Mouse (Mus musculus) neural tube, embryonic 13.5 days (tissue): ENCODE results near the gene 2810459M11Rik. TPM values are rescaled to one million over a fixed set of nuclear protein-coding genes. Genes with fewer than 3 reads are reported as not detected.

Experiments used
- ATAC-seq: fragments of 200-750 bp; cut with Nextera tagmentation; 2 replicates; pipeline ENCODE4 v1.8.0; 2017; ENCODE audit warnings: low read depth, mild to moderate bottlenecking, moderate TSS enrichment, moderate library complexity
- H3K27ac ChIP-seq: fragments of 300-500 bp; sonication (generic); replicated peaks from 2 replicates; pipeline ENCODE4 v1.5.1; 2015; ENCODE audit warnings: moderate library complexity, mild to moderate bottlenecking, inconsistent platforms
- H3K27me3 ChIP-seq: fragments of 300-500 bp; sonication (generic); 2 replicates; pipeline ENCODE4 v1.6.1; 2015; ENCODE audit warnings: mild to moderate bottlenecking, inconsistent platforms
- H3K36me3 ChIP-seq: fragments of 300-500 bp; sonication (generic); 2 replicates; pipeline ENCODE4 v1.6.1; 2015; ENCODE audit warnings: mild to moderate bottlenecking, inconsistent platforms
- H3K4me1 ChIP-seq: fragments of 300-500 bp; sonication (generic); replicated peaks from 2 replicates; pipeline ENCODE4 v1.6.1; 2015; ENCODE audit warnings: inconsistent platforms
- H3K4me2 ChIP-seq: fragments of 300-500 bp; sonication (generic); 2 replicates; pipeline ENCODE4 v1.6.1; 2015; ENCODE audit warnings: inconsistent platforms, mild to moderate bottlenecking, moderate library complexity
- H3K4me3 ChIP-seq: fragments of 300-500 bp; sonication (generic); 2 replicates; pipeline ENCODE4 v1.5.1; 2015; ENCODE audit warnings: mild to moderate bottlenecking, inconsistent platforms
- H3K9ac ChIP-seq: fragments of 300-500 bp; sonication (generic); 2 replicates; pipeline ENCODE4 v1.6.1; 2015; ENCODE audit warnings: moderate library complexity, mild to moderate bottlenecking, inconsistent platforms
- H3K9me3 ChIP-seq: fragments of 300-500 bp; sonication (generic); 2 replicates; pipeline ENCODE4 v1.6.1; 2016; ENCODE audit warnings: inconsistent platforms
- WGBS: fragments of 180-500 bp; shearing (Covaris S2); methylation state at CpG from one replicate; pipeline ENCODE4 v1.1.7; 2015; 5-methylcytosine and 5-hydroxymethylcytosine counted together
- polyA plus RNA-seq: library from polyadenylated mRNA; unstranded; fragments of >200 nt; fragmentation: Nextera tagmentation; extraction: Ambion mirVana; gene quantifications from 2 replicates; pipeline ENCODE4 v1.2.1, GENCODE M21; 2015

Gene 2810459M11Rik
- polyA plus RNA-seq, 1 experiment from 2014 or later = 3.2 TPM

DNA sequence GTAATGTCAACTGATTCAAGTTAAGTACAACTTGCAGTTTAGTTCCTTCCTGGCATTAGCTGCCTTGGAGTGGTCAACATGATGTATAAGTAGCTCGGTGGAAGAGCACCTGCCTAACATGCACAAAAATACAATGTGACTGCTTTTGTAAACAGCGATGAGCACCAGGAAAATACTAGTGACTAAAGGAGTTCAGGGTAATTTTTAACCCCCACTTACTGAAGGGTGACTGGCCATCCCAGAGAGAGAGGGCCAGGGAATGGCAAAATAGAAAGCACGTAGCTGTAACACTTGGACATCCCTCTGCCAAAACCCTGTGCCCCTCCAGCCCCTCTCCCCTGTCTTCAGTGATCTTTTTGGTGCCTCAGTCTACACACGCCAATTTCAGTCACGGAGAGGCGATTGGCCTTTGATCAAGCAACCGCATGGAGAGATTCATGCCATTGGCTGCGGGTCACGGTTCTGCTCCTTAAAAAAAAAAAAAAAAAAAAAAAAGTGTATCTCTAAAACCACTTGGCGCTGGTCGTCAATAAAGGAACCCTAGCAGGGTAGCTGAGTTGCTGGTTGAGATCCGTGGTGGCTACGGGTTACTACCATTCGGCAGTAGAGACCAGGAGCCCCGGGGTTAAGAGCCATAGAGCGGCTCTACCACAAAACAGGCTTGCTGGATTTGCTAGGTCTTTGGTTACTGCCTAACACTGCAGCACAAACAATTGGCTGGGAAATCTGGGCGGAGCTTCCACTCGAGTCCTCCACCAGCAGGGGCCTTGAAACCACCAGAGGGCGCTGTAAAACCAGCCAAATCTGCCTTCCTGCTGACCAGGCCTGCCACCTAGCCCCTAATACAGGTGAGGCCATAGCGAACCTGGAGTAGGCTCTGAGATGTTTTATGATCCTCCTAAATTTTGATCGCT lies 13.4 kb downstream of the 2810459M11Rik start:
- WGBS = 10% methylated on average over 21 of the region's 21 CpGs
- H3K36me3 ChIP-seq = no peaks in the 10 kb centered on the region
- peak overlapping the region; percentile 65 for H3K27ac ChIP-seq
- H3K4me1 ChIP-seq = peaks cover 12% of the 10 kb centered on the region; the same call in 1 of the 2 replicates
- H3K9ac ChIP-seq = peak overlapping the region; percentile 62
- ATAC-seq = peak; percentile 72
- no peaks in the 10 kb centered on the region; the same call in 1 of the 2 replicates for H3K27me3 ChIP-seq
- peak overlapping the region; percentile 60 for H3K4me2 ChIP-seq
- peak overlapping the region; percentile 37 for H3K4me3 ChIP-seq
- H3K9me3 ChIP-seq = no peaks in the 10 kb centered on the region

DNA sequence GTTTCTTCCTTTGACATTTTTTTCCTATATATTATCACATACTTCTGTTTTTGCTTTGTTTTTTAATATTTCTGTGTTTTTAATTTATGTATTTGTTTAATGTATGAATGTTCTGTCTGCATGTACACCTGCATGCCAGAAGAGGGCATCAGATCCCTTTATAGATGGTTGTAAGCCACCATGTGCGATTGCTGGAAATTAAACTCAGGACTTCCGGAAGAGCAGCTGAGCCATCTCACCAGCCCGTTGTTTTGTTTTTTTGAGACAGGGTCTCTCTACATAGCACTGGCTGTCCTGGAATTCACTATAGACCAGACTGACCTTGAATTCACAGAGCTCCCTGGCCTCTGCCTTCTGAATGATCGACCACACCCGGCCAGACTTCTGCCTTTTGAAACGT lies 16.9 kb downstream of the 2810459M11Rik start:
- 0 out of 2 replicates have a peak, but pooled peaks cover 3% of the 10 kb centered on the region for H3K36me3 ChIP-seq
- H3K4me2 ChIP-seq = no peak overlapping the region
- no peak overlapping the region for H3K4me3 ChIP-seq
- no peak overlapping the region for H3K27ac ChIP-seq
- 90% methylated on average over 6 of the region's 6 CpGs for WGBS
- no peaks in the 10 kb centered on the region for H3K9me3 ChIP-seq
- ATAC-seq = no peak
- no peak overlapping the region for H3K9ac ChIP-seq
- no peaks in the 10 kb centered on the region; the same call in 1 of the 2 replicates for H3K27me3 ChIP-seq
- H3K4me1 ChIP-seq = peaks cover 20% of the 10 kb centered on the region

GRCm38 (mm10) chr1:86064271-86064991 lies 18.8 kb downstream of the 2810459M11Rik start, which contains the start of gene Psmd1:
Gene Psmd1 (plus strand): TSS chr1:86064387.
- Histone ChIP-seq H3K9me3 (no peaks in the 10 kb centered on the region), H3K4me1 (peaks cover 13% of the 10 kb centered on the region), H3K9ac (peak within 1 kb of the TSS; percentile 98), H3K36me3 (0 out of 2 replicates have a peak, but pooled peaks cover 3% of the 10 kb centered on the region), H3K4me3 (peak within 1 kb of the TSS; percentile 96), H3K4me2 (peak within 1 kb of the TSS; percentile 94), H3K27me3 (no peaks in the 10 kb centered on the region; the same call in 1 of the 2 replicates), H3K27ac (peak within 1 kb of the TSS; percentile 82)
- peak; percentile 94 for ATAC-seq
- under 1% methylated on average over 47 of the region's 47 CpGs for WGBS

DNA sequence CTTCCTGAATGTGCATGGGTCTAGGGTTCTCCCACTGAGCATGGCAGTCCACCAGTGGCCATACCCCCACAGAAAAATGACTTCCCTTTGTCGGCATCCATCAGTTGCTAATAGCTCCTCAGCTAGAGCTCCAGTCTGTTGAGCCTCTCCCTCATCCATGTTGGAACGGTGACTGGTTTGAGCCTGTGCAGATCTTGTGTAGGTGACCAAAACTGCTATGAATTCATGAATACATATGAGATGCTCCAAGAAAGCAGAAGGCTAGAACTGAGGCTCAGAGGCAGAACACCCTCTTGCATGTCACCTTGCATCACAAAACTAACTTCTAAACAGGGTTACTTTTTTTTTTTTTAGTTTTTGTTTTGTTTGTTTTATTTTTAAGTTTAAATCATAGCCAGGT lies 30.9 kb downstream of the 2810459M11Rik start:
- Histone ChIP-seq H3K27me3 (no peaks in the 10 kb centered on the region), H3K9me3 (0 out of 2 replicates have a peak, but pooled peaks cover 3% of the 10 kb centered on the region), H3K4me1 (no peaks in the 10 kb centered on the region), H3K36me3 (peaks cover 83% of the 10 kb centered on the region), H3K4me2 (no peak overlapping the region), H3K4me3 (no peak overlapping the region), H3K9ac (no peak overlapping the region), H3K27ac (no peak overlapping the region)
- ATAC-seq = no peak
- WGBS = 95% methylated on average over 2 of the region's 2 CpGs

DNA sequence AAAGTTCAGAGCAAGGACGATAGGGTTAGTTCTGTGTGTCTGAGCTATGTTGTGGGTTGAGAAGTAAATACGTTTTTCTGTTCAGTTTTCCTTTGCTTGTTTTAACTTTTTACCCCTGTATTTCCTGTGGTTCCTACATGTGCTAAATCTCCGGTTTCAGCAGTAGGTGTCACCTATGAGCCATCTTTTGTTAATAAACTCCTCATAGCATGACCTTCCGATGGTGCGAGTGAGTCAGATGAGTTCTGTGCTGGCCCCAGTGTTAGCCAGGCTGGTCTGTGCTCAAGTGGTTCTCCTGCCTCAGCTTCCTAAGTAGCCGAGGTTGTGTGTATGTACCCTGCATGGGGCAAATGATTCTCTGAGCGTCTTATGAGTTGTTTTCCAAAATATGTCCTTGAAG lies 48.8 kb downstream of the 2810459M11Rik start:
- WGBS = 87% methylated on average over 7 of the region's 7 CpGs
- H3K4me3 ChIP-seq = no peak overlapping the region
- H3K4me1 ChIP-seq = no peaks in the 10 kb centered on the region
- H3K9me3 ChIP-seq = no peaks in the 10 kb centered on the region
- no peak overlapping the region for H3K9ac ChIP-seq
- peaks cover 77% of the 10 kb centered on the region for H3K36me3 ChIP-seq
- H3K27ac ChIP-seq = no peak overlapping the region
- no peak overlapping the region for H3K4me2 ChIP-seq
- H3K27me3 ChIP-seq = no peaks in the 10 kb centered on the region
- no peak for ATAC-seq

- Histone ChIP-seq H3K27ac (no peak overlapping the region), H3K27me3 (no peaks in the 10 kb centered on the region), H3K9me3 (no peaks in the 10 kb centered on the region), H3K9ac (no peak overlapping the region), H3K36me3 (peaks cover 12% of the 10 kb centered on the region; the same call in 1 of the 2 replicates), H3K4me3 (no peak overlapping the region), H3K4me2 (no peak overlapping the region), H3K4me1 (no peaks in the 10 kb centered on the region)
- WGBS = 96% methylated on average over 1 of the region's 1 CpGs
- no peak for ATAC-seq
Observed at GRCm38 (mm10) chr1:86105054-86105453, 59.4 kb downstream of the 2810459M11Rik start.

Other genes starting within 250 kb of the 2810459M11Rik start
- 148 and 155 TPM in 2 replicates for gene Itm2c, start 151.6 kb upstream of the 2810459M11Rik start, polyA plus RNA-seq
- gene 4933407L21Rik, start 117.4 kb upstream of the 2810459M11Rik start, polyA plus RNA-seq = 2.7 and 3.5 TPM in 2 replicates
- 0.12 TPM in 1 of 2 replicates, not detected in the other for gene Gpr55, start 84.9 kb upstream of the 2810459M11Rik start, polyA plus RNA-seq
- gene Spata3, start 29.0 kb upstream of the 2810459M11Rik start, polyA plus RNA-seq = not detected in 2 replicates
- 181 and 201 TPM in 2 replicates for gene Psmd1, start 18.5 kb downstream of the 2810459M11Rik start, polyA plus RNA-seq
- gene Htr2b, start 66.1 kb downstream of the 2810459M11Rik start, polyA plus RNA-seq = 0.21 and 0.27 TPM in 2 replicates
- gene Gm21972, start 87.8 kb downstream of the 2810459M11Rik start, polyA plus RNA-seq = not detected in 2 replicates
- 28.9 and 32.9 TPM in 2 replicates for gene Armc9, start 108.9 kb downstream of the 2810459M11Rik start, polyA plus RNA-seq